Mouse (Mus musculus) activated CD4-positive, CD25-positive, alpha-beta regulatory T cell, adult 4 months (primary cell): ENCODE data around the gene Wrap73. TPM values are rescaled to one million over a fixed set of nuclear protein-coding genes. Genes with fewer than 3 reads are reported as not detected.

Experiments
- ATAC-seq: one replicate; pipeline ENCODE4 v1.8.0; 2017
- polyA plus RNA-seq, 2 experiments: library from polyadenylated mRNA; unstranded; fragments of 100-300 nt; shearing (Covaris generic); gene quantifications; one replicate each; pipeline ENCODE4 v1.2.1; 2017

The Wrap73 gene
- polyA plus RNA-seq, 2 experiments from 2014 or later: 24.9 to 31.7 TPM

DNA sequence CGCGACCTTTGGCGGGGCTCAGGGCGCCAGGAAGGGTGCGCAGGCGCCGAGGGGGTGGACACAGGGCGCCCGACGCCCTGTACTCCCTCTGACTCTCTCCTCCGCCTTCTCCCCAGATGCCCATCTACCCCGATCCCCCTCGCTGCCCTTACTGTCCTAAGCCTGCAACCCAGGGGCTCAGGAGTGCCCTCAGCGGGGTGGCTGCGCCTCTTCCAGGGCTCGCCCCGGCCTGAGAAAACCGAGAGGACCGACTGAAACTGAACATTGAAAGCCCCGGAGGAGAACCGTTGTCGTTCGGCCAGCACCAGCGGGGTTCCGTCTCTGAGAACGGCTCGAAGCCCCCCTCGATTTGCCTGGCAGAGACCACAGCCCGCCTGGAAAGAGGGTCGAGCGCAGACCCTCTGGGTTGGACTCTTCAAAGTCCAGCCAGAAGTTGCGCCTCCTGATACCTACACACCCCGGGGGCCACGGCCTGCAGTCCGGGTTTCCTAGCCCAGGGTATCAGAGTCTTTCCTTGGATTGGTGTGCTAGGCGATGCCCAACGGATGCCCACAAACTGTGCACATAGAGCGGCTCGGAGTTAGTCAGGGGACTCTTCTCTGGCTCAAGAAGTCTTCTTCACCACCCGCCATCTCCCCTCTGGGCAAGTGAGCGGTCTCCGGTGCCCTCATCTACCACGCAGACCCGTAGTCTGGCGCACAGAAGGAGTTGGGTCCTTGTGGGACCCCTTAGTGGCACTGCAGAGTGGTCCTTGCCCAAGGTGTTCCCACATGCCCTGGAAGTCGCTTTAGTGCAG lies 1.8 kb upstream of the Wrap73 start:
- no peak for ATAC-seq

DNA sequence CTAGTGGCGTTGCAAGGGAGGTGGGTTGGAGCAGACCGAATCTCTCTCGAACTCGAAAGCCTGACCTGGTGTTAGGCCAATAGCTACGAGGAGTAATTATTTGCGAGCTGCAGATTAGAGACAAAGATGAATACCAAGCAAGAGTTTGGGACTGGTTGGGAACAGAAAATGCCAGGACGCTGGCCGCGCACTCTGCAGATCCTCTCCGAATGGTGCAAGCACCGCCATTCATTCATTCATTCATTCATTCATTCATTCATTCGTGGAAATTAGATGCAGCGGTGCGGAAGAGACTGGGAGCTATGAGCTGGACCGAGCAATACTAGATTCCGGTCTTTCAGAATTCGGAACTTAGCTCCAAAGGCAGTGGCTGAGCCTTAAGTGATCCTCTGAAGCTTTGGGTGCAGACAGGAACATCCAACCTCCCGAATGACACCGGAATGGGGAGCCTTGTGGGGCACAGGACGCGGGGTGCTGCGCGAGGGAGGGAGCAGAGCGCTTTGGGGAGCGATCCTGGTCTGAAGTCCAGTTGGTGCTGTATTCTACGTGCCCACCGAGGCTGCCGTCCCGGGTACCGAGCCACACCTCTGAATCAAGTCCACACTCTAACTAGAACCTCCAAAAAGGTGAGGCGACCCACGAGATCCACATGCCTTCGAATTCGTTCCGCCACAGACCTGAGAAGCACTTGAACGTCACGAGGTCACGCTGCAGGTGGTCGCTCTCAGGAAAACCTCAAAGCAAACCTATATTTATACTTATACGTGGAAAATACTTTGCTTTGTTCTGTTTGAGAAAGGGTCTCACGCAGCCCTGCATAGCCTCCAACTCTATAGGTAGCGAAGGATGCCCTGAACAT lies 934 bp upstream of the Wrap73 start:
- ATAC-seq: no peak

DNA sequence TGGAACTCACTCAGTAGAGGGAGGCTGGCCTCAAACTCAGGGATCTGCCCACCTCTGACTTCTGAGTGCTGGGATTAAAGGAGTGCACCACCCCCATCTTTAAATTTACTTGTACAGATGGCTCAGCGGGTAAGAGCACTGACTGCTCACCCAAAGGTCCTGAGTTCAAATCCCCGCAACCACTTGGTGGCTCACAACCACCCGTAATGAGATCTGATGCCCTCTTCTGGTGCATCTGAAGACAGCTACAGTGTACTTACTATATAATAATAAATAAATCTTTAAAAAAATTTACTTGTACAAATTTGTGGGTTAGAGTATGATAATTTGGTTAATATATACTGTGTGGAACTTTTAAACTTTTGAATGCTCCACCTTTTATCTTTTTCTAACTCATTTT lies 2.5 kb downstream of the Wrap73 start:
- ATAC-seq: no peak

DNA sequence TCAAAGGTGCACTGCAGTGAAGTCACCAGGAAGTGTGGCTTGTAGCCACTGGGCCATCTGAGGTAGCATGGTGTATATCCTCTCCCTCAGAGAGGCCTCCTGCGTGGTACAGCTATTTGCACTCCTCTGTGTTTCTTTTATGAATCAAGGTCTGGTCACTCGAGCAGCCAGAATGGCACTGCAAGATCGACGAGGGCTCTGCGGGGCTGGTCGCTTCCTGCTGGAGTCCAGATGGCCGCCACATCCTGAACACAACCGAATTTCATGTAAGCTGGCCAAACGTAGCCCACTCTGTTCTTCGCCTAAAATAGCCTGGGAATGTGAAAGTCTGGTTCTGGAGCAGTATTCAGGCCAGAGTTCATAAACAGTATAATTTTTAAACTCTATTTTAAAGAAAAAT lies 4.2 kb downstream of the Wrap73 start:
- ATAC-seq: no peak

DNA sequence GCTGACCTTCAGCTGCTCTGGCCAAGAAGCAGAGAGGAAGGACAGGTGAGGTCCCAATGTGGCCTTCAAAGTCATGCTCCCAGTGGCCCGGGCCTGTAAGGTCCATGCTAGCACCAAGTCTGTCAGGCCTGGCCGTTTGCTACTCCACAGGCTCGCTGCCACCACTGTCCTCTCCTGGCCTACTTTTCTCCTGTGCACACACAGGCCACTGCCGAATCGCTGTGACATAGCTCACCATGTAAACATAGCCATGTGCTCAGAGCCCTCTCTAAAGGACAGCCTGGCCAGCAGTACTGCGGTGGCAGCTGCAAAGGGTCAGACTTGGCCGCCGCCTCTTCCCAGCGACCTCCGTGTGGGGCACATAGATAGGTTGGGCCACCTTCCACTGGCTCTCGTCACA lies 11.9 kb downstream of the Wrap73 start:
- ATAC-seq: no peak

DNA sequence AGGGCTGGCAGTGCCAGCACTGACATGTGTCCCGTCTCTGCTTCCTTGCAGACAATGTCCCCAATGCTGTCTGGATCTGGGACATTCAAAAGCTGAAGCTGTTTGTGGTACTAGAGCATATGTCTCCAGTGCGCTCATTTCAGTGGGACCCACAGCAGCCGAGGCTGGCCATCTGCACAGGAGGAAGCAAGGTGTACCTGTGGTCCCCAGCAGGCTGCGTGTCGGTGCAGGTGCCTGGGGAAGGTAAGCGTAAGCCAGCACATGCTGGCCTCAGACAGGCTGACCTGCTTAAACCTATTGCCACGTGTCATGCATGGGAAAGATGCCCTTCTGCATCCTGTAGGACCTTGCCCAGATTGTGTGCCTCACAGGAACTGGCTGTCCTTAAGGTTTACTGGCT lies 13.9 kb downstream of the Wrap73 start:
- ATAC-seq: no peak

DNA sequence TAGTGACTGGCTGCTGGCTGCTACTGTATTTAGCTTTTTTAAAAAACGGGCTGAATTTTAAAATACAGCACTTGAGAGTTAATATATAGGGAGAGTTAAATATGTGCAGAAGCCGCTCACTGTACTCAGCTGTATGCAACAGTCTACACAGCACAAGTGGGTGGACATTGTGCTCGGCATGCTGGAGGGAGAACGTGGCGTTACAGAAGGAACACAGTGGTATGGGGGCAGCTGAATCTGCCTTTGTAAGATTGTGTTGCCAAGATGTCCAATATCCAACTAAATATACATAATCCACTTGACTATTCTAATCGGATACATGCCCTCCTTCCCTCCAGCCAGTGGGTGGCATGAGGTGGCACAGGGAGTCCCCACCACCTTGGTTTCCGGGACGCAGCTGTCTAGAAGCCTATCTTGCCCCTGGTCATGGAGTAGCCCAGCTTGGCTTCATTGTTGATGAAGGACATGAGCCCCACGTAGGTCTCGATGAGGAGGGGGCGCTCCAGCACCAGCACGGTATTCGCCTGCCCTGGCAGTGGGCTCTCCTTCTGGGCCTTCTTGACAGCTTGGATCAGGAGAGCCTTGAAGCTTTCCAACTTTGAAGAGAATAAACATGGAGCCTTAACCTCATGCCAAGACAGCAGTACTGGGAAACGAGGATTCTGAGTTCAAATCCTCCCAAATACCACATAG lies 15.9 kb downstream of the Wrap73 start:
- no peak for ATAC-seq

DNA sequence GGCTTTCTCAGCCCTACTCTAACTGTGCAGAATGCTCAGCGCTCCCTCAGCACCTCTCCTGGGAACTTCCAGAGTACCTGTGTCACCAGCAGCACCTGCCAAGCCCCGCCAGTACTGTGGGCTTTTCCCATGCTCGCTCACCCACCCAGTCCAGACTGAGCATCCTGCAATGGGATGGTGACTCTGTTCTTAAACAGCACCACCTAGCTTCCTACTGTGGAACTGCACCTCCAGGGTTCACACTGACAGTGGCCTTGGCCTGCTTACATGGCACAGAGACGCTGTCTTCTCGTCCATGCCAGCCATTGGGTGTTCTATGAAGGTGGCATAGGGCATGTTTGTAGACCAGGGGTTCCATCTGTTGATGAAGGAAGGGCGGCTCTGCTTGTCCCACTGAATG lies 16.8 kb downstream of the Wrap73 start:
- ATAC-seq: peak; percentile 43

DNA sequence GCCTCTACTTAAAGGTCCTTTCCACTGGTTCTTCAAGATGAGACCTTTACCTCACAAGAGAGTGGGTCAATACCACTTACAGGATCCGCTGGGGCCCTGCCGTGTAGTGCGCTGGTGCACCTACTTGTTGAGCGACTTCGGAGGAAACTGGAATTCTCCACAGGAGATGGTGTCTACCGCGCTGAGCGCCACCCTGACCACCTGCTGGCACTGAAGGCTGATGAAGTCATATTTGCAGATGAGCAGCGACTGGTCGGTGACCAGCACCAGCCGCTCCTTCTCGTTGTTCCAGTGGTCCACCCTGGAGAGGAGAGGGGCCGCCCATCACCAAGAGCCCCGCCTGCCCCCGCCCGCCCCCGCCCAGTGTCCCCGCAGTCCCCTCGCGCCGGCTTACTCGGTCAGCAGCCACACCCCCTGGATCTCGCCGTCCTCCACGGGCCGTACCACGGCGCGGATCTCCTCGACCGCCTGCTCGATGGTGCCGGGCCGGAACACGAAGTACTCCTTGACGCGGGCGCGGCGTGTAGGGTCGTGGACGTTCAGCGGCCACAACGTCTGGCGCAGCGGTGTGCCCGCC lies 17.9 kb downstream of the Wrap73 start:
- peak; percentile 3 for ATAC-seq

DNA sequence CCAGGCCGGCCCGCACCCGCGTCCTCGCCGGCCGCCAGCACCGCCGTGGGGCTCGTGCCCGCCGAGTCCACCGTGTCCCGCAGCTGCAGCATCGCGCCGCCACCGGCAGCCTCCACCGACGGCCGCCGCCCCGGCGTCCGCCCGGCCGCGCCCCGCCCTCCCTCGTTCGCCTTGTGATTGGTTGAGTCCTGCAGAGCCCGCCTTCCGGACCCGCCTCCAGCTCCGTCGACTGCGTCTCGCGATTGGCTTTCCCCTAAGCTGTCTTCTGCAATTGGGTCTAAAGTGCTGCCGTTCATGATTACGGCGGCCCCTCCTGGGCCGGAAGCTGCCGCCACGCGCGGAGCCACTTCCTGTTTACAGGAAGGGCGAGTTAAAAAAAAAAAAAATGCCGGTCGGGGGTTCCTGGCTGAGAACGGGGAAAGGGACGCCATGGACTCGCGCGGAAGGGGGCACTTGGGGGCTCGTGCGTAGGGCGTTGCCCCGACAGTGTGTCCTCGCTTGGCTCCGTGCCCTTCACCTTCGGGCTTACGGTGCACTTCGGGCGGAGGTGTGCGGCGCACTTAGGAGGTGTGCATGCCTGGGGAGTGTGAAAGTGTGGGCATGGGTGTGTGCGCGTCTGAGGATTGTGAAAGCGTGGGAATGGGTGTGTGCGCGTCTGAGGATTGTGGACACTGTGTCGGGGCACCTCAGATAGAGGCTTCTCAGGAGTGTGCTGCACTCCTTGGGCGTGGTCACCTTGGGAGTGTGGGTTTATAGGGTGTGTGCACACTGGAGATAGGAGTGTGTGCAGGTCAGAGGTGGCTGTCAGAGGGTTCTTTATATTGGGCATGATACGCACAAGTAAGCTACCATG lies 18.6 kb downstream of the Wrap73 start, which contains the start of gene Tprgl:
Gene Tprgl (minus strand): TSS at position 129 of the 853 bp plus-strand sequence.
- peak; percentile 94 for ATAC-seq

DNA sequence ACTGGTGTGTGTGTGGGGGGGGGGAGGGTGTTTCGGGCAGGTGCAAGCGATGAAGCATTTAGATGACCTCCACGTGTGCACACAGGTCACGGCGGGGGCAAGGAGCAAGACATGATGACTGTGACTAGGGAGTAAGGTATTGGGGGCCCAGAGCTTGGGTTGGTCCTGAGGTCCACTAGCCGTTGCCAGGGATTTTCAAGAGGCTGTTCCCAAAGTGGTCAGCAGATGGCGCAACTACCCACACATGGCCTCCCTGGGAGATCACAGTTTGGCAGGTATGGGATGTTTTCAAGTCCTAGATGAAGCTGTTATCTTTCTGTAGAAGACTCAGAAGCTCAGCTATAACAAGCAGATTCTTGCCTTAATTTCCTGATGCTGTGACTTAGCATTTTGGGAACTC lies 21.1 kb downstream of the Wrap73 start:
- ATAC-seq: no peak

DNA sequence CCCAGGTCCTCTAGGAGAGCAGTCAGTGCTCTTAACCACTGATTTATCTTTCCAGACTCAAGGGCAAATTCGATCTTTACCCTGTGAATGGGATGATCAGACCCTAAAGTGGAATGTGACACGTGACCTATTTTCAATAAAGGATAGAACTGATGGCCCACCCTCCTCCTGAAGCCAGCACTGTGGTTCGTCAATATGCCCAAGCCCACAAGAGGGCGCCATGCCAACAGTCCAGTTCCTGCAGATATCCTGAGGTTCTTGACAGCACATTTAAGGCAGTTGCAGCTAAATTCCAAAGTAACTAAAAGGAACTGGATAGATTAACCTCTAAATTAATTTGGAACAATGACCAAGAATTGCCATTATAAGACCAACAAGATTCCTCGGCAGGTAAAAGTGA lies 24.9 kb downstream of the Wrap73 start:
- no peak for ATAC-seq

DNA sequence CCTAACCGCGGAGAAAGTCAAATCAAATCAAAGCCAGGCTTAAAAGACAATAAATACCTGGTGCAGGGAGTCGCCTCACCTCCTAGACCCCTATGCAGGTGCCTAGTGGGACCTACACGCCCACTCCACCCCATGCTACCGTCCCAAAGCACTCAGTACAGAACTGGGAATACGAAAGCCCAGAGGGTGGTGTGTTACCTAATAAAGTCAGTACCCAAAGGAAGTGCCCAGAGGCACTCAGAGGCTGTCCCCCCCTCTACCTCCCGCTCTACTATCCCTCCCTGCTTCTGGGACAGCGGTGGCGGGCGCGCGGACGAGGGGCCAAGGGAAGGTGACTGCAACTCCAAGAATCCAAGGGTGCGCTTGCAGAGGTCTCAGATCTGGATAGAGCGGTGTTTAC lies 27.8 kb downstream of the Wrap73 start:
- ATAC-seq: no peak

DNA sequence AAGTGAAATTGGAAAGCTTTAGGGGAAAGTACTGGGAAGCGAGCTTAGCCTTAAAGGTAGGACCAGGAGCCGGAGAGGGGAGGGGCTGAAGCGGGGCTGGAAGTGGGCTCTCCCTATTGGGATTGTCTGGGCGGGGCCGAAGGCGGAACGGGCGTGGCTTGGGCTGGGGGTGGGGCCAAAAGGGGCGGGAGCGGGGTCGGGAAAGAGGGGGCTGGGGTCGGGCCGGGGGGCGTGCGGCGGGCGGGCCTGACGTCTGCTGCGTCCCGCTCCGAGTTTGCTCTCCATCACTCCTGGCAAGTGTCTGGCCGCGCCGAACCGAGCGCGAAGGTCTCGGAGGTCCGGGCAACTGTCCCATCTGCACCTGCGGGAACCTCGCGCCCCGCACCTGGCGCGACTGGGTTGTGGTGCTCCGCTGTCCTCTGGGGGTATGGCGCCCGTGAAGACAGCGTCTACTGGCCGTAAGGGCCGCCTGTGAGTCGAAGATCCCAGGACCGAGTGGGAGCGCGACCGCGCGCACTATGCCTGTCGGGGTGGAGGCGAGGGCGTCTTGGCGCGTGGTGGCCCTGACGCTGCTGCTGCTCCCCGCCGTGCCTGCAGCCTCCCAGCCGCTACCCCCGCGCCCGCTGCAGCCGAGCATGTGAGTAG lies 28.5 kb downstream of the Wrap73 start, which contains the start of gene Megf6:
Gene Megf6 (plus strand): TSS at position 225 of the 645 bp plus-strand sequence.
- no peak for ATAC-seq

DNA sequence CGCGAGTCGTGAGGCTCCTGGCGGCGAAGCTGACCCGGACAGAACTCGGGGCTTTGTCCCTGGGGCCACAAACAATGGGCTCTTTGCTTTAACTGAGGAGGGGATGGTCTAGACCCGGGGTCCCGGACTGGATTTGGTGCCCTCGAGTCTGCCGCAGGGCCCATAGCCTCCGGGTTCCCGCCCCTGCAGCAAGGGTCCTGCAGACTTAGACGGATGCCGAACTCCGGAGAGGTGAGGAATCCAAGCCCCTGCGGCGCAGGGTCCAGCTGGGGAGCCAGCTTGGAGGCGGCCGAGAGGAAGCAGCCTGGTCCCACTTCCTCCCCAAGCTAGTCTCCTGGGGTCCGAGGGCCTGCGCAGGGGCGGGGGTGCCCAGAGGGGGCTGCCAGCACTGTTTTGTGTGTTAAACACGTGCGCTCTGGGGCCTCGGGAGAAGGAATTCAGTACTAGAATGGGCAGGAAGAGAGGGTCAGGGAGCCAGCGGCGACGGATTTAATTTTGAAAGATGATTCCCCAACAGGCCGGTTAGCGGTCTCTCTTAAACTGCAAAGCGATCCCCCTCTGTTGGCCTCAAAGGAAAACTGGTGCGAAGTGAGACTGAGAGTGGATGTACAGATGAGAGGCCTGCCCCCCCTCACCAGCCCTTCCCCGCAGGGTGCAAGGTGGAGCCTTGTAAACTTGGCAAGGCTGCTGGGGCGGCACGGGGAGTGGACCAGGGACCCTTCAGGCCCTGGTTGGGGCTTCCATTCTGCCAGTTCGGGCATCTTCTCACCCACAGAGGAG lies 29.2 kb downstream of the Wrap73 start:
- ATAC-seq: no peak

DNA sequence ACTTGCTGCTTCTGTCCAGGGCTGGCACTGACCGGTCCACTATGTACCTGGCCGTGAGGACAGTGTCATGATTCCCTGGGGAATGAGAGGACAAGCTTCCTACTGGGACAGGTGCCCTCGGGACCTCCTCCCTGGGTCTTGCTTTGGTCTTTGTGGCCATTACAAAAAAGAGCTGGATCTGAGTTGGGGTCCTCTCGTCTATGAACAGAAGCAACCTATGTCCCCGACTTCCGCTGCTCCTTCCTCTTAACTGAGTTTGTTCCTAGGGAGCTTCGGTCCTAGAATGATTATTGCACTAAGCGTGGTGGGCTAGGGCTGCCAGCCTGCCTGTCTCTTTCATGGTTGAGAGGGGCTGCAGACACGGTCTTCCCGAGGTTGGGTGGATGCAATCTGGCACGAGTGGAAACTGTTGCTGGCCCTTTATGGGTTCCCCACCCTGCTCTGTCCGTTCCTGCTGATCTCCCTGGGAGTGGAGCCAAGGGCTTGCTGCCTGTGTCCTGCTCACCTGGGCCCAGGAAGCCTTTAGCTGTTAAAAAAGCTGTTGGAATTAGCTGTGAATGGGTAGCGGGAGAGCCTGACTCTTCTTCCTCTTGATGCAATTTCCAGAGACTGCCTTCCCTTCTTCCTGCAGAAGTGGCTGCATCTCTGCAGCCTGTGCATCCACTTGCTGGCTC lies 29.9 kb downstream of the Wrap73 start:
- ATAC-seq: no peak

DNA sequence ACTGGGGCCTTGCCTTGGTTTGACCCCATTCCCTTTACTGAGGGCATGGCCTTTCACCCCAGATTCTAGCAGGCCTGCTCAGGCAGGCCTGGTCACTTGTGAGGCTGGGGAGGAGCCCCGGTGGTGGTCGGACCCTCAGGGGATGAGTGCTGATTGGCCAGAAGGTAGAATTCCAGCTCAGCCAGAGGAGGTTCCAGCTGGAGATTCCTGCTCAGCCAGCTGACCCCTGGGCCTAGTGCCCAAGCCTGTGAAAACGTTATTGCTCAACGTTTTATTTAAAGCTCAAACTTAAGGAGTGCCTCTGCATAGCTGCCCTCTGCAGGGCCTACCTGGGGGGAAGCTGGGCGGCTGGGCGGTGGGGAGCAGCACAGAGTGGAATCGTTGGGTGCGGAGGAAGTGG lies 35.1 kb downstream of the Wrap73 start:
- no peak for ATAC-seq

DNA sequence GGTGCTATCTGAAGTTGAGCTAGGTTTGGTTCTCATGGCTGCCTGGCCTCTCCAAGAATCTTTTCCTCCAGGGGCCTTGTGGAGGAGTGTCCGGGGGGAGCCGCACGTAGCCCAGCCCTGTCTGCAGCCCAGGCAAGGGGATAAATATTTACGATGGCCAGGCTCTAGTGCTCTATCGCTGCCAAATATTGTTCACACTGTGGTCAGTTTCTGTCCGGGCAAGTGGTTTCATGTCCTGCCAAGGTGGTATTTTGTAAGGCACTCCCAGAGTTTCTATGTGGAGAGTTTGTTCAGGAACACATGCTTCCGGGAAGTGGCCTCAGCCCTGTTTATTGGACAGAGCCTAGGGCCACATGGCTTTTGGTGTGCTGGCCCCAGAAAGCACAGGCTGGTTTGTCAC lies 38.8 kb downstream of the Wrap73 start:
- no peak for ATAC-seq

DNA sequence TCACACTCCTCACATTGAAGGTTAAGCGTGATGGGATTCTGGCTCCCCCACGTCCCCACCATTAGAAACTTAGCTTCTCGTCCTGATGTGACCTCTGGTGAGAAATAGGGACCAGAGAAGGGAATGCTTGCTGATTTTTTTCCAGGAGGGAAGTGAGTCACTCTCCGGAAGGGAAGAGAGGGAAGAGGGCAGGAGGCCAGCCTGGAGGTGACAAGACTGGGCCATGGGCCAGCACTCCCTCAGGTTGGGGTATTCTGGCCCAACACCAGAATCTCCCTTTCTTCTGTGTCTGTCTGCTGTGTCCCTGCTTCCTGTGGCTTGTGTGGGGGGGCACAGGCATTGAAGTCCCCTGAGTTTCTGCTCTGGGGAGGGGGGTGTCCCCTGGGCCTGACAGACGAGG lies 41.4 kb downstream of the Wrap73 start:
- ATAC-seq: no peak

DNA sequence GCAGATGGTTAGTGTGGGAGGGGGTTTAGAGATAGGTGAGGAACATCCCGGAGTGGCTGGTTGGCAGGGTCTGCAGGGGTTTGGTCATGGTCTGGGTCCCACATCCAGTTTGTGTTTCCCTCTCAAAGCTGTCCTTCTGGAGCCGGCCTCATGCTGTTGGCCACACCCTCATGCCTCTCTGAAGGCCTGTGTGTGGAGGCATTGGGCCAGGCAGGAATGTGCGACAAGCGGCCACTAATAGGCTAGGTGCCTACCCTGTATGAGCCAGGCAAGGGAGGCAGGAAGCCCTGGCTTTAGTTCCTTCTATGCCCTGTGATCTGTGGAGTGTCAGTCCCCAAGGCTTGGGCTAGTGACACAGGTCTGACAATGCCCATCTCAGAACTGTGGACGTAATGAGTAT lies 42.8 kb downstream of the Wrap73 start:
- ATAC-seq: no peak
